Mouse (Mus musculus) MEL-GATA-1-ER (cell line): ENCODE results near the gene Cdh7.
"Not testable (repeated sequence)": the region's sequence is repeated elsewhere in the genome, so short reads cannot be mapped to it uniquely, and the experiment has no call there.

ENCODE experiments used
- DNase-seq: peaks from one replicate; pipeline ENCODE4 v3.0.0-alpha.2; 2012; ENCODE audit warnings: low read depth; ENCODE audit errors: extremely low read depth

Cdh7 gene

DNA sequence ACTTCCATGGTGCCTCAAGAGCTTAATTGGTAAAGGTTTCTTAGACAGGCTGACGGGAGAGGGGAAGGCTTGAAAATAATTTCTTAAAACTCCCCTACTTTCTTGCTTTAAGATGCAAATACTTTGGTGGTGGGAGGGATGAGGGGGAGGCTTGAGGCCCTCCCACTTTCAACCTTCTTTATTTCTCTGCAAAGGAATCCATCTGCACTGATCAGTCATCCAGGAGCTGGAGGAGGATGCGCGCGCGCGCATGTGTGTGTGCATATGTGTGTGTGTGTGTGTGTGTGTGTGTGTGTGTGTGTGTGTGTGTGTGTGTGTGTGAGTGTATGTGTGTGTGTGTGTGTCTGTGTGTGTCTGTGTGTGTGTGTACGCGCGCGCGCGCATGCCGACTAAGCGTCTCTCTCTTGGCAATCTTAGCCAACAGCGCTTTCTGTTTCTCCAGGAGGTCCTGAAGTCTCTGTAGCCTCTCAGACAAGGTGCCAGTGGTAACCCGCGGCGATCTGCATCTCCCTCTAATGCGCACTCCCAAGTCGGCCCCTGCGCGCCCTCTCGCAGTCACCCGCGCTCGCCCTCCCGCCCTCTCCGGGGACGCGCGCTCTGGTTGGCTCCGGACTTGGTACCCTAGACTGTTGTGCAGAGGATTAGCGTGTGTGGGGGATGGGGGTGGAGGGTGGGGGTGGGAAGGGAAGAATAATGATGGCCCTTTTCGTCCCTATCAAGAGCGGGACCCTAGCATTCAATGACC is at the start of gene Cdh7:
Gene Cdh7 (plus strand): TSS at position 368 of the 745 bp plus-strand sequence.
- no peak for DNase-seq

DNA sequence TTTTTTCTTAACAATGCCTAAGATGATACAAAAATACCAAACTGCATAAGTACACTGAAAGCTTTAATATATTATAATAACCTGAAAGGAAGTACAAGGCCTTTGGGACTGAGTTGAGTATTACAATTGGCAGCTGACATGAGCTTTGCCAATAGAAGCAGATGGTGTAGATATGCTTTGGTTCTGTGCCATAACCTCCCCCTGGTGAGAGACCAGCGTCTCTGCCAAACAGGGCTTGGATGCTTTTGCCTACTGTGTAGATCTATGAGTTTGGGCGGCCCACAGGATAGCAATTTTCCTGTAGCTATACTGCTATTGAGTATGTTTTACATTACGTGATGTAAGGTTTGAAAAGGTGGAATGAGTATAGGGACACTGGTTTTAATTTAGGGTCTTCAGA is 49.6 kb upstream of the Cdh7 start:
- no peak for DNase-seq

DNA sequence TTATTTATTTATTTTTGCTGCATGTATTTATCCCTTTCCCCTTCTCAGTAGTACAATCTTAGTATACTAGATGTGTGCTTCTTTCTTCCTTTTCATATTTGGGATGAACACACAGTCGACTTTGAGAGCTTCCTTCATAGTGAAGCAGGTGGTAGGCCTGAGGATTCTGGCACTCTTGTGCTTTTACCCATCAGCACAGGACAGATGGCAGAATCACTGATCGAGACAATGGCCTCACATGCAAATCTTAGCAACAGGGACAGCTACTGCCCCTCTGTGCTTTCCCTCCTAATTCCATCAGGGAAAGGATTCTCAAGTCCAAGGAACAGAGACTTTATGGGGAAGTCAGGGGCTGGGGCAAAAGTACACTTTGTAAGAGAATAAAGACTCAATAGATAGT is 33.7 kb upstream of the Cdh7 start:
- DNase-seq: no peak

DNA sequence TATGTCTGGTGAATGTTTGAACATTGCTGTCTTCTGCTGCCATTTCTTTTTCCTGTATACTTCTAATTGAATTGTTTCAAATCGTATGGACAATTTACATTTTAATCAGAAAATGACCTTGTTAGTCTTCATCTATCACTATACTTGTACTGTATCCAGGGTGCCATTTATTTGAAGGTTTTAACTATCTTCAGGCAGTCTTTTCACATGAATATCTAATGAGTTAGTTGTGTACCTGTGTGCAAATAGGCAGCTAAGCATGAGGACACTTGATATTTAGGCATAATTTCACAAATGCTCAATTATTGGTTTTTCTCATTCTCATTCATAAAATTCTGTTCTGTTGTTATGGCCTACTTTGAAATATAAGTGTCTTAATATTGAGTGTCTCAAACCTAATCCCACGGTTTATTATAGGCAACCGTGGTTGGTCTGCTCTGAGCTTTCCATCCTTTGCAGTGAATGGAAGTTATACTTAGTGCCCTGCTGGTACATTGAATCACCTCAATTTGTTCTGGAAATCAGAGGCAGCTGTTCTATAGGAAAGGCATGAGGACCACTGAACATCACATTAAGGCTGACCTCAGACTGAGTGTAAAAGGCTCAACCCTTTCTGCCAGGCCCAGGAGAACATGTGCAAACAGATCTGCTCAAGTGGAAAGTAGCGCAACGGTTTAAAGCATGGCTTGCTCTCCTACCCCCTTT is 10.4 kb upstream of the Cdh7 start:
- no peak for DNase-seq

DNA sequence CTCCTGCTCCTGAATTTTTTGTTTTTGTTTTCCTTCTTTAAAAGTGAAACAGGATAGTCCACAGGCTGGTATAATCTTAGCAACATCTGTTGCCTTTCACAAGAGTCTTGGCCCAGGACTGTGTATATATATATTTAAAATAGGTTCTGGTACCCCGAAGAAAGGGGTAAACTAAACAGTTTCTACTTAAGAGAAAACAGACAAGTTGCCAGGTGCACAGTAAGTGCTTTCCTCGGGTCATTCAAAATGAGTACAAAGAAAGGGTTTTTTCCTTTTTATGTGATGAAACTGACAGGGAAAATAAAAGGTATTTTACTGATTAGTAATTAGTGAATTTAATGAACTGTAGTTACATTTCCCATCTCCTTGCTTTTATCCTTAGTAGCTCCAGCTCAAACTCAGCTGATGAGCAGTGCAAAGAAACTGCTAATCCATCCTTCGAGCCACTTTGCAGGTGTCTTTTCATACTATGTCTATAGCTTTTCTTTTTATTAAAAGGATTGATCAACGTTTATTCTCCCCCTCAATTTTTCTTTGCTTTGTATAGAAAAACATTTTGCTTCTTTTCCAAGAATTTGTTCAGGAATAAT is 9.7 kb upstream of the Cdh7 start:
- DNase-seq: no peak

DNA sequence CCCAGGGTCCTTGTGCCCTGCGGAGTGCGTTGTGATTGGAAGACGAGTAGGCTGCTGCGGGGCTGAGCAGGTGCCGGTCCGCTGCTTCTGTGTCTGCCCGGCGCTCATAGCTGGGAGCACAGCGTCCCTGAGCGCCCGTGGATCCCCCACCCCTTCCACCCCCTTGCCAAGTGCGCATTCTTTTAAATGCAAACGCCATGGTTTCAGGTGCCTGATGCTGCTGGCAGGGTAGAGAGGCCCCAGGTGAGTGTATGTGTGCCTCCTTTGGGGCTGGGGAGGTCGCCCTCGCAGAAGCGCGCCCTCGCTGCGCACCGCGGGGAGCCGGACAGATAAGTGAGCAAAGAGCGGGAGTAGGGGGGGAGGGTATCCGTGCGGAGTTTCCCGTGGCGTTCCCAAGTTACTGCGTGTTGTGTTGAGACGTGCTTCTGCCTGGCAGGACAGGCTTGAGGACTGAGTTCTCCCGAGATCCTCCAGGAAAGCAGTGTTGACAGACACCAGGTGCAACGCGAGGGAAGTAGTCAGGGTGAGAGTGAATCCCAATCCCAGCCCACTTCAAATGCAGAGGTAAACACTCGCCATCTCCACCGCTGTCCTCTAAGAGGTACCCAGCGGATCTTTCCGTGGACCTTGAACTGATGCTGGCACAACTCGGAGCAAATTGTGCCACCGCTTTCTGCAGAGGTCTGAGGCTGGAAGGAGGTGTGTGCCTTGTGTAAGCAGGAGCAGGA is 742 bp downstream of the Cdh7 start:
- DNase-seq: no peak

DNA sequence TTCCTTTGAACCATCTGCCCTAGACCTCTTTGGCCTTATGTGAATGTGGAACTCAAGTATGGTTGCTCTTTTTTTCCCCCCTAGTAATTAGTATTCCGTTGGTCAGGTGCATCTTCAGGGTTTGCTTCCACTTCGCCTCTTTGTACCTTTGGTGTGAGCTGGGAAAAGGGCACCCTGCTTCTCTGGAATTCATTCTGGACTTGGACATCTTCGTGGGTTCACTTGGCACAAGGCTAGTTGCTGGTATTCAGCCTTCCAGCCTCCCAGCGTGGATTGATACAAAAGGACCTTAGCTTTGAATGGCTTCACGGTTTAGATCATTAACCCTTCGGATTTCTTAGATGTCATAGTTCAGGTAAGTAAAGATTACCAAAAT is 1.3 kb downstream of the Cdh7 start:
- DNase-seq: no peak

DNA sequence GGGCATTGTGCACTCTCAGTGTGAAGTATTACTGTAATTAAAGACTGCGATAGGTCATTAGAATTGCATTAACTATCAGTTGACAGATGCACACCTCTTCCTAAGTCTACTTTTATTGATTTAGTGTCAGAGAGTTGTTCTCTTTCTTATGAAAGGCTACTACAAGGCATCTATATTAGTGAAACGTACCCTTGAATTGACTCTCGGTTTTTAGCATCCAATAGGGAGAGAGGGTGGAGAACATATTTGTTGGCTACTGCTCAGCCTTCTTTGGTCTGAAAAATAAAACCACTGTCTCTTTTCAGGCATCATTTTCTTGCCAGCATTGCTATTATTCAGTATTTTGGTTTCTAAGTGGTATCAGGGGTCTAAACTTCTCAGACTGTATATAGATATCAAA is 2.5 kb downstream of the Cdh7 start:
- DNase-seq: no peak

DNA sequence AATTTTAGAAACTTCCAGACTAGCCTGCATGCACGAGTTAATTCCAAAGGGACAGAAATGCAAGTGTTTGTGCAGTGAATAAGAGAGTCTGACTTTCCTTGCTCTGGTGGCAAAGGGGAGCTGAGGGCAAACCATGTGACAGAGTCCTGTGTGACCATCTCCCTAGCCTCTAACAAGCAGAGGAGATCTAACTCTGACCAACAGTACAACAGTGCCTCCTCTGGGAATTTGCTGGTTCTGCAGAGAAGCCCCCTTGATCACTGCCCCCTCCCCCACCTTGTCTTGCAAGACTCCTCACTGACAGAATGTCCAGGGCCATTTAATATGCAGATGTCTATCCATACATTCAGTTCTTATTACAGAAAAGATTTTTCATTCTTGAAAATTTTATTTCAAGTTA is 3.2 kb downstream of the Cdh7 start:
- no peak for DNase-seq

DNA sequence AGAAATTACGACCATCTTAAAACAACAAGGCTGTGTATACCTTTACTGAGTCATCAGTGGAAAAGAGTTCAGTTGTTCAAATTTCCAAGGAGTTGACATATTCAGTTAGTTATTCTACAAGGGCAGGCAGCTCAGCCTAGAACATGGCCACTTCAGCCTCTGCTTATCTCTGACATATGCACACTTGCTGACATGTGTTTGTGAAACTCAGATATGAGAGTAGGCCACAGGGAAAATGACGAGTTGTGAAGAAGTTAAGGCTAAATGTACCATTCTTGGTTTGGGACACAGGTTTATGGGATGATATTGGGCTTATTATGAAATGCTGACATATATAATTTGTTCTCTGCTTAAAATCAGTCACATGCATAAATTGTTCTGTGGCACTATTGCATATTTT is 7.3 kb downstream of the Cdh7 start:
- DNase-seq: no peak

DNA sequence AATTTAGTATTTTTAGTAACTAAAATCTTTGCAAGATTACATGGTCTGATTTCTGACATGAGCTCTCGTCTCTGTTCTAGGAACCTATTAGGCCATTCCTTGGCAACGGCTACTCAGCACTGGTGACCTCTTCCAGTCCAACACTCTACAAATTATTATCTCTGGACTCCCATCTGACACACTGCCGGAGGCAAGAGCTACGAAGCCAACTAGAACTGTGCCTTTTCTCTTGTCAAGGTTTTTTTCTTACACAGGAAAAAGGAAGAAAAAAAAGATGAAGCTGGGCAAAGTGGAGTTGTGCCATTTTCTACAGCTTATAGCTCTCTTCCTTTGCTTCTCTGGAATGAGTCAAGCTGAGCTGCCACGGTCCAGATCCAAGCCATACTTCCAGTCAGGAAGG is 11.7 kb downstream of the Cdh7 start:
- DNase-seq: no peak

DNA sequence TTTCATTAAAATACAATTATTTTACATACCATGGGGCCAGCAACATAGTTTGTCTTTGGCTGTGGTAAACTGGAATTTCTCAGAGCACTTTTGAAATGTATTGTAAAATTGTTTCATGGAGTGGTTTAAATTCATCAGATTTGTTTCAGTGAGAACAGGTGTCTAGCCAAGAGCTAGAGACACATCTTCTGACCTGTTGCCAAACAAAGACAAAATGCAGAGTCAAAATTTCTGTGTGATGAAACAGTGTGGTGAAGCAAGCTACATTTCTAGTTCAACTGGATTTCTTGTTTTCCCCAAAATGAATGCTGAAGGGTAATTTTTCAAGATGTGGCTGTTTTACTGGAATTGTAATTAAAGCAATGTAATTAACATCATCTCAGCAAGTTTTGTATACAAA is 22.2 kb downstream of the Cdh7 start:
- no peak for DNase-seq

DNA sequence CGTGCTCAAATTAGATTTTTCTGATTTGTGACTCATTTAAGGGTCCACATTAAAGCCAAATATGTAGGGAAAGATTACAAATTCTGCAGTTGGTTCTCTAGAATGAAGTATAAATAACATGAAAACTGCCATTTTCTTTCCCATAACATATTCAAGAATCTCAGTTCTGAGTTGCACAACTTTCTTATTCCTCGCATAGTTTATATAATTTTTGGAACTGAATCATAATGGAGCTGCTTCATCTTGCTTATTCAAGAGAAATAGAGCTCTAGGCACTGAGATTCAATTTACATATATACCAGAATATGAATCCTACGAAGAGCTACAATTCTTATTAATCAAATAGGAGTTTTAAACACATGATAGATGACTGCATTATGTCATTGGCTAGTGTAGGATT is 22.8 kb downstream of the Cdh7 start:
- no peak for DNase-seq

DNA sequence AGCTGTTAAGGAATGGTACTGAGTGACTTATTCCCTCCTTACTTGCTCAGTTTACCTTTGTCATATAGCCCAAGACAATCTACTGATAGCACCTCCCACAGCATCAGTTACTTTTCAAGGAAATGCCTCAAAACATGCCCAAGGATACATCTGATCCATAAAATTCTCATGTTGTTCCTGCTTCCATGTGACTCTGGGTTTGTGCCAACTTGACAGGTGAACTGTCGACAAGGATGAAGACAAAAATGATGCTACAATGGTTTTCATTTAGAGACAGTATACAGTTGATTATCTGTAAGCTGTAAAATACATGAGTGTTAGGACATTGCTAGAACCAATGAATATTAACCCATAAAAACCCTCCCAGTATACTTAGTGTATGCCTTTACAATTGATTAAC is 29.9 kb downstream of the Cdh7 start:
- no peak for DNase-seq

DNA sequence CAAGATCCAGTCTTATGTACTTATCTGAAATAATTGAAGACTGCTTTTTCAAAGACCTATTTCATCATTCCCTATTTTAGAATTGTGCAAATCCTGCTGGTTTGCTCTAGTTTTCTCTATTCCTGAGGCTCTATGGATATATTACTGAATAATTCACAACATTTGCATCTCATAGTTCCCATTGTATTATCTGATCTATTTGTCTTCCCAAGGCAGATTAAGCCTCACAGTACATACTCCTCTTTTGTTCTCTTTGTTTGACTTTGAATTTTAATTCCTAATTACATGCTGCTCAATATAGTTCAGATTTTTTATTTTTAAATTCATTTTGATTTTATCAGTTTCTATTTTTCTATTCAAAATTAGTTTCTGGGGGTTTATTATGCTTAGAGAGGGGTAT is 74.1 kb downstream of the Cdh7 start:
- no peak for DNase-seq

DNA sequence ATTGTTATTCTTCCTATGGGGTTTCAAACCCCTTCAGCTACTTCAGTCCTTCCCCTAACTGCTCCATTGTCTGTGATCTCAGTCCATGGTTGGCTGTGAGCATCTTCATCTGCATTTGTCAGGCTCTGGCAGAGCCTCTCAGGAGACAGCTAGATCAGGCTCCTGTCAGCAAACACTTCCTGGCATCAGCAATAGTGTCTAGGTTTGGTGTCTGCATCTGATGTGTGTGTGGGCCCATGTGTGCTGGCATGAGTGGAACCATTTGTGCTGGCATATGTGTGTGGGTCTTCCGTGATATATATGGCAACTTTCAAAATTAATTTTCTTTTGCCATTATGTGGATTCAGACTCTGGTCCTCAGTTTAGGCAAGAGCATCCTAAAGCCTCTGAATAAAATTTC is 85.2 kb downstream of the Cdh7 start:
- no peak for DNase-seq

DNA sequence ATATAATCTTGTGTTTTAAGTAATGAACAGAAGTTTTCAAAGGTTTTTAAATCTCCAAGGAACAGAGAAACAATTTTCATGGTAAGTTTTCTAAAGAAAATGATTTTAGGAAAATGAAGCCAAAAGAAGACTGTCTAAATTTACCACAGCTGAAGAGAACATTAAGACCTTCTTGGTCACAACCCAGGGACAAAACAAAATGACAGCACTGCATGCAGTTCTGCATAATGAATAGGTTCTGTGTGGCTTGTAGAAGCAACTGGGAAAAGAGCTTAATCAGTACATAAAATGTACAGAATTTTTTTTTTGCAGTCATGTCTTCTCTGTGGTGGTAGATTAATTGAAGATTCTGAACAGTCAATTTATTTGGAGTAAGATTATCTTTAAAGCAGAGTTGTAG is 96.2 kb downstream of the Cdh7 start:
- DNase-seq: no peak

DNA sequence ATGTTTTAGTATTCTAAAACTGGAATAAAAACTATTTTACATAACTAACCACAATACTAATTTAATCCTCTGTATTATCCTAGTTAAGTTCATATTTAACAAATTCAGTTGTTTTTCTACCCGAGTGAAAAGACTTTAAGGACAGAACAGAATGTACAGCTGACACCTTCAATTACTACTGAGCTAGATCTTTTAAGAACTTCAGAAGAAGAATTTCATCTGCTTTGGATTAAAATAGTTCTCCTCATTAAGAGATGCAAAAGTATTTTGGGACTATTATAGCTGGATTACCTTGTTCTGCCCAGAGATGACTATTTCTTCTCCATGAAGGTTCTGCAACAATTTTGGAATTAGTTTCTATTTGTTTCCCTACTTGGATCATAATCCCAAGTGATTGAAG is 135.8 kb downstream of the Cdh7 start:
- no peak for DNase-seq

DNA sequence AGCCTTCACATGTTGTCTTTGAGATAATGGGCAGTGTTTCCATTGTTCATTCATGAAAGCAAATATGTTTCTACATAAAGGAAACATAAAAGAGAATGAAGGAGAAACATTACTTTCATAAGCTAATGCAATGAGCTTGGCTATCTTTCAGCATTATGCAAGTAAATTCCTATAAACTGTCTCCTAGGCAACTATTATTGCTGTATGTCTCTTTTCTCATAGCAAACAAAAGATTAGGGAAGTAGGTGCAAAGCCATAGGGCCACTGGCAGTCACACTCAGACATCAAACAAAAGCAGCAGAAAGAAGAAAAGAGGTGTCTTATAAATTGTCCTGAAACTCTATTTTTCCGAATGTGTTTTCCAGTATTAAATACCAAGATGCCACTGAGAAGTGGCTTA is 136.6 kb downstream of the Cdh7 start:
- no peak for DNase-seq

DNA sequence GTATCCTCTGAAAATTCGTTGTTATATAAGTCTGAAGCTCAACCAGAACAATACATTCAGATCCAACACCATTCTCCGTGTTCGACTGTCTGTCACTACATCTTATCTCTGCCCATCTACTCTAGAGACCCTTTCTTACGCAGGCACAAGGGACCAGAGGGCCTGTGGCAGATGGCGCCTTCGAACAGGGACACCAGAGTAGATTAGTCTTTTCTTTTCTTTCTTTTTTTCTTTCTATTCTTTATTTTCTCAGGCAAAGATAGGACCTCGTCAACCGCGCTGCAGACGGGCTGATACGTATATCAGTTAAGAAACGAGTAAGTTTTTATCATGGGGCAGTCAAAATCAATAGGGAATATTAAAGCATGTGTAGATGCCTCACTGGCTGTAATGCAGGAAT is 189.2 kb downstream of the Cdh7 start:
- DNase-seq: not testable (repeated sequence)
